ENCODE assay signal across 26 mouse cellular contexts in the genomic region with DNA sequence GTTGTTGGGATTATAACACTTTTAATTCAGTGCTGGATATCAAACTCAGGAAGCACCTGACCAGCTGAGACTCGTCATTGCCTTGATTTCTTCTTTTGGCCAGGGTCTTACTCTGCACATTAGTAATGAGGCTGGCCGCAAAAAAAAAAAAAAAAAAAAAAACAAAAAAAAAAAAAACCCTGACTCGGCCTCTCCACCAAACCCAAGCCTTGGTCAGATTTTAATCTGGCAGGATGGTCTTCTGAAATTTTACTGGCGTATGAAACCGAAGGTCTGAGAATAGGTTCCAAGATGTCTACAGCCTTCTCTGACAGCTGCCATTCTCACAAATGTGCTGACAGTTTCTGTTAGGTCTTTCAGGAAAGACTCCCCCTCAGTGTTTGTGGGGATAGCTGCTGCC.
"Had no signal": no experiment of that assay in that cellular context is flagged by ENCODE, and none has a peak within 500 bp of the region (broad histone marks: within the 10 kb centered on the region; RNA-seq: fewer than 3 reads in every experiment).

No protein-coding gene starts in this region.

- H3K9me3 ChIP-seq: embryonic facial prominence, embryonic 10.5 days; embryonic facial prominence, embryonic 12.5 days; embryonic facial prominence, embryonic 13.5 days; embryonic facial prominence, embryonic 15.5 days; forebrain, embryonic 12.5 days; forebrain, embryonic 13.5 days; forebrain, embryonic 15.5 days had no signal

- DNase-seq: cerebellum, adult 9-10 months; cerebellum, adult 9-11 months; cerebellum, postnatal 10 days; cerebellum, postnatal 14 days; cerebellum, postnatal 25 days; cerebellum, postnatal 36 days; embryo, embryonic 11 days; gastrocnemius, adult 2 months; gastrocnemius, postnatal 10 days; gastrocnemius, postnatal 14 days; gastrocnemius, postnatal 25 days; gastrocnemius, postnatal 36 days; heart, adult 11 months; heart, adult 18-20 months; heart, adult 2 months had no signal

- H3K4me2 ChIP-seq: embryonic facial prominence, embryonic 12.5 days; embryonic facial prominence, embryonic 13.5 days; embryonic facial prominence, embryonic 15.5 days; forebrain, embryonic 12.5 days; forebrain, embryonic 13.5 days; forebrain, embryonic 15.5 days had no signal

- ATAC-seq: forebrain, embryonic 13.5 days; forebrain, embryonic 14.5 days; forebrain, embryonic 15.5 days; forebrain, embryonic 16.5 days had no signal

- H3K36me3 ChIP-seq: embryonic facial prominence, embryonic 12.5 days; embryonic facial prominence, embryonic 13.5 days; embryonic facial prominence, embryonic 15.5 days; forebrain, embryonic 15.5 days had no signal

- H3K27me3 ChIP-seq: embryonic facial prominence, embryonic 12.5 days; embryonic facial prominence, embryonic 13.5 days; embryonic facial prominence, embryonic 15.5 days; forebrain, embryonic 12.5 days; forebrain, embryonic 13.5 days; forebrain, embryonic 15.5 days had no signal

- H3K27ac ChIP-seq: embryonic facial prominence, embryonic 10.5 days; embryonic facial prominence, embryonic 12.5 days; embryonic facial prominence, embryonic 13.5 days; embryonic facial prominence, embryonic 15.5 days; forebrain, embryonic 10.5 days; forebrain, embryonic 12.5 days; forebrain, embryonic 13.5 days; forebrain, embryonic 15.5 days; gastrocnemius, adult 2 months; heart, adult 2 months had no signal

- H3K4me3 ChIP-seq: embryonic facial prominence, embryonic 10.5 days; embryonic facial prominence, embryonic 12.5 days; embryonic facial prominence, embryonic 13.5 days; embryonic facial prominence, embryonic 15.5 days; erythroblast, embryonic 14.5 days; forebrain, embryonic 10.5 days; forebrain, embryonic 12.5 days; forebrain, embryonic 13.5 days; forebrain, embryonic 15.5 days; gastrocnemius, adult 2 months; heart, adult 2 months had no signal

- H3K9ac ChIP-seq: embryonic facial prominence, embryonic 12.5 days; embryonic facial prominence, embryonic 13.5 days; embryonic facial prominence, embryonic 15.5 days; forebrain, embryonic 12.5 days; forebrain, embryonic 13.5 days; forebrain, embryonic 15.5 days had no signal
